Comparison of ENCODE assay signal across 9 mouse cellular contexts in the genomic region with DNA sequence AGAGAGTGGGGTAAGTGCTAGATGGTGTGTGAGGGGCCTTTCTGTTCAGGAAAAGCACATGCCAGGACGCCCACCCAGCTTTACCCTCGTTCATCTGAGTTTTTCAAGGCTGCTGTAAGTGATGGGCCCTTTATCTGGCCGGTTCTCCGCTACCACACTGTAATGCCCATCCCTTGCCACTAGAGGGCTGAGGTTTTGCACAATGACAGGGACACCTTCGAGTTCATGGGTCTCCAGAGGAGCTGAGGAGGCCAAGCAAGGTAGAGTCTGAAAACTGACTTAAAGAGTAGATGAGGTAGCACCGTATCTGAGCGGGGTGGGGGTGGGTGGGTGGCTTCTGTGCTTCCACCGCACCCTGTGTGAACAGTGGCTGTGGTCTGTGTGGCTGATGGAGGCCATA. TPM values are rescaled to one million over a fixed set of nuclear protein-coding genes. Genes with fewer than 3 reads are reported as not detected.
DNase-seq lines count a peak whose midpoint lies in the region; ATAC-seq and TF ChIP-seq lines count a peak whose summit lies in the region.
"Had no signal": no experiment of that assay in that cellular context is flagged by ENCODE, and none has a peak within 500 bp of the region (broad histone marks: within the 10 kb centered on the region; RNA-seq: fewer than 3 reads in every experiment).

No protein-coding gene starts in this region.

- DNase-seq in testis, postnatal 14 days (ENCODE audit: low spot score): no peak
- peak; percentile 44 for DNase-seq in adrenal gland, postnatal 25 days
- peak; percentile 65 for DNase-seq in induced T-regulatory cell, adult 2 months (ENCODE audit: low read depth)
- peak; percentile 38 for DNase-seq in ovary, postnatal 36 days (ENCODE audit: low spot score)

- H3K36me3 ChIP-seq in testis, adult 2 months (ENCODE audit: control insufficient read depth, insufficient read depth, low read length): no peaks in the 10 kb centered on the region
- H3K36me3 ChIP-seq in embryonic facial prominence, embryonic 12.5 days: no peaks in the 10 kb centered on the region
- no peaks in the 10 kb centered on the region for H3K36me3 ChIP-seq in lung, embryonic 15.5 days
- H3K36me3 ChIP-seq: heart, embryonic 13.5 days had no signal

- H3K27me3 ChIP-seq in testis, adult 2 months (ENCODE audit: control insufficient read depth, insufficient read depth, low read length): no peaks in the 10 kb centered on the region
- no peaks in the 10 kb centered on the region for H3K27me3 ChIP-seq in embryonic facial prominence, embryonic 12.5 days
- H3K27me3 ChIP-seq in lung, embryonic 15.5 days: no peaks in the 10 kb centered on the region

- H3K4me1 ChIP-seq in testis, adult 2 months (ENCODE audit: control insufficient read depth, insufficient read depth, low read length): no peaks in the 10 kb centered on the region
- no peaks in the 10 kb centered on the region for H3K4me1 ChIP-seq in embryonic facial prominence, embryonic 12.5 days
- no peaks in the 10 kb centered on the region for H3K4me1 ChIP-seq in lung, embryonic 15.5 days

- TF ChIP-seq POLR2A in testis, adult 2 months (IDR thresholded peaks at IDR 0.05; ENCODE audit: control insufficient read depth, low read depth, low read length): no peak

- no peak overlapping the region for H3K27ac ChIP-seq in testis, adult 2 months (ENCODE audit: control insufficient read depth, insufficient read depth, low read depth, low read length)
- no peak overlapping the region for H3K27ac ChIP-seq in embryonic facial prominence, embryonic 12.5 days
- H3K27ac ChIP-seq in lung, embryonic 15.5 days: no peak overlapping the region
- H3K27ac ChIP-seq: heart, embryonic 13.5 days had no signal

- no peak overlapping the region for H3K4me3 ChIP-seq in testis, adult 2 months (ENCODE audit: control insufficient read depth, low read depth, low read length)
- no peak overlapping the region for H3K4me3 ChIP-seq in embryonic facial prominence, embryonic 12.5 days
- H3K4me3 ChIP-seq in lung, embryonic 15.5 days: no peak overlapping the region
- H3K4me3 ChIP-seq: heart, embryonic 13.5 days had no signal

- H3K9ac ChIP-seq in embryonic facial prominence, embryonic 12.5 days: no peak overlapping the region
- H3K9ac ChIP-seq in lung, embryonic 15.5 days: no peak overlapping the region
- H3K9ac ChIP-seq: heart, embryonic 13.5 days had no signal

- 25% methylated on average over 8 of the region's 8 CpGs for WGBS in embryonic facial prominence, embryonic 12.5 days
- 23% methylated on average over 8 of the region's 8 CpGs for WGBS in lung, embryonic 15.5 days

- H3K4me2 ChIP-seq in embryonic facial prominence, embryonic 12.5 days (replicated peaks): no peak overlapping the region
- no peak overlapping the region for H3K4me2 ChIP-seq in lung, embryonic 15.5 days
- H3K4me2 ChIP-seq: heart, embryonic 13.5 days had no signal

- peak; percentile 90; the same call in 1 of the 2 replicates for TF ChIP-seq CTCF in testis, adult 2 months (IDR thresholded peaks at IDR 0.05; ENCODE audit: control insufficient read depth, insufficient read depth, insufficient replicate concordance, low read depth, low read length)

- H3K9me3 ChIP-seq in embryonic facial prominence, embryonic 12.5 days: no peaks in the 10 kb centered on the region
- no peaks in the 10 kb centered on the region for H3K9me3 ChIP-seq in lung, embryonic 15.5 days
- H3K9me3 ChIP-seq: heart, embryonic 13.5 days had no signal

- 0 out of 2 replicates have a peak, but pooled peaks have one; percentile 47 for ATAC-seq in embryonic facial prominence, embryonic 12.5 days (ENCODE audit: insufficient number of reproducible peaks, insufficient read depth, low FRiP score, low TSS enrichment)
- ATAC-seq in lung, embryonic 15.5 days (ENCODE audit: borderline replicate concordance, extremely low read depth, low FRiP score, low TSS enrichment): peak; percentile 68; the same call in 1 of the 2 replicates
- ATAC-seq in frontal cortex, adult (ENCODE audit: low TSS enrichment): no peak

RNA-seq across cellular contexts. Expression of a gene that starts 27.2 kb away (rescaled TPM):
- 0.13 and 0.27 TPM in 2 replicates for polyA plus RNA-seq in testis, adult 2 months (2012; rRNA removed)
- total RNA-seq in adrenal gland, postnatal 25 days (2021): not detected in 2 replicates
- polyA plus RNA-seq in embryonic facial prominence, embryonic 12.5 days (2016; fragmentation: Nextera tagmentation; extraction: Ambion mirVana): 0.54 and 0.70 TPM in 2 replicates
- 0.18 and 0.27 TPM in 2 replicates for polyA plus RNA-seq in lung, embryonic 15.5 days (2015; fragmentation: Nextera tagmentation; extraction: Ambion mirVana)
